Mouse (Mus musculus) G1E (cell line): ENCODE measurements at regions not wholly inside any gene's neighbourhood (a gene's known extent, or its start where the extent isn't known, plus 50 kb on each side); places are given as distances from the start of the nearest gene placed in this dataset.

Source experiments
- CTCF ChIP-seq: IDR thresholded peaks from 2 replicates; pipeline ENCODE4 v1.5.1; 2012; ENCODE audit warnings: low read depth, low read length, inconsistent platforms, mixed read lengths
- GATA1 ChIP-seq: IDR thresholded peaks from 2 replicates; pipeline ENCODE4 v1.6.1; 2012; ENCODE audit warnings: borderline replicate concordance, low read length, inconsistent platforms, mixed read lengths

- no peak for TF ChIP-seq CTCF
- TF ChIP-seq GATA1: no peak
These were observed 450.0 kb downstream of the Fgf9 start for GRCm38 (mm10) chr14:58520384-58520783.
